Mouse (Mus musculus): ENCODE measurements at regions not wholly inside any gene's neighbourhood (a gene's known extent, or its start where the extent isn't known, plus 50 kb on each side); places are given as distances from the start of the nearest gene placed in this dataset.

- TF ChIP-seq CTCF (IDR thresholded peaks at IDR 0.05; ENCODE audit: low read depth), result no peak
- TF ChIP-seq EP300 (IDR thresholded peaks at IDR 0.05; ENCODE audit: low read depth), result no peak
Observed at GRCm38 (mm10) chr4:127562602-127563001, 204.6 kb upstream of the Gjb5 start.
